Mouse (Mus musculus) liver, embryonic 14.5 days (tissue): ENCODE data around the gene Adamts7.

Source experiments
- CTCF ChIP-seq: IDR thresholded peaks from 2 replicates; pipeline ENCODE4 v1.5.1; 2016; ENCODE audit warnings: antibody characterized with exemption, low read depth, control low read depth
- EP300 ChIP-seq: IDR thresholded peaks from 2 replicates; pipeline ENCODE4 v1.6.1; 2016; ENCODE audit warnings: antibody characterized with exemption, low read depth

DNA sequence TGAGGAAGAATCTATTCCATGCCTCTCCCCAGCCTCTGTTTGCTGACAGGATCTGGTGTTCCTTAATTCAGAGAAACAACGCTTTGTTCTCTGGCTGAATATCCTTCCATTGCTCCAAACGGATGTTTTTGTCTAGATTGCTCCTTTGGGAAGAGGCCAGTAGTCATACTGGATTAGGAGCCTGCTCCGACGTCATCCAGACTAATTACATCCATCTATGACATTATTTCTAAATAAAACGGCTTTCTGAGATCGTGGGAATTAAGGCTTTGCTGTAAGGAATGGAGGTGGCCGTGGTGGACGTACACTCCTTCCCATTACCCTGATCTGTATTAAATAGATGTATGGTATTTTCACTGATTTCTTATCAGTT lies 38.0 kb upstream of the Adamts7 start:
- TF ChIP-seq CTCF, result no peak
- TF ChIP-seq EP300, result no peak
